Mouse (Mus musculus) lung, postnatal 0 days (tissue): ENCODE data around the gene Micu2. TPM values are rescaled to one million over a fixed set of nuclear protein-coding genes. Genes with fewer than 3 reads are reported as not detected.

Source experiments
- ATAC-seq: fragments of 200-750 bp; cut with Nextera tagmentation; 2 replicates; pipeline ENCODE4 v1.8.0; 2017; ENCODE audit warnings: moderate library complexity
- DNase-seq: peaks from one replicate; pipeline ENCODE4 v3.0.0-alpha.2; 2016; ENCODE audit warnings: low spot score
- H3K27ac ChIP-seq: fragments of 300-500 bp; sonication (generic); 2 replicates; pipeline ENCODE4 v1.5.1; 2014; ENCODE audit warnings: antibody characterized with exemption, mild to moderate bottlenecking, low read length, mixed read lengths
- H3K27me3 ChIP-seq: fragments of 300-500 bp; sonication (generic); replicated peaks from 2 replicates; pipeline ENCODE4 v1.6.1; 2014; ENCODE audit warnings: low read length, mixed read lengths; ENCODE audit not compliant: insufficient read depth
- H3K36me3 ChIP-seq: fragments of 300-500 bp; sonication (generic); 2 replicates; pipeline ENCODE4 v1.6.1; 2014; ENCODE audit warnings: low read length, mixed read lengths; ENCODE audit not compliant: insufficient read depth
- H3K4me1 ChIP-seq: fragments of 300-500 bp; sonication (generic); 2 replicates; pipeline ENCODE4 v1.6.1; 2014; ENCODE audit warnings: antibody characterized with exemption, low read depth, low read length, mixed read lengths; ENCODE audit not compliant: insufficient read depth
- H3K4me2 ChIP-seq: fragments of 300-500 bp; sonication (generic); replicated peaks from 2 replicates; pipeline ENCODE4 v1.6.1; 2014; ENCODE audit warnings: low read depth, mild to moderate bottlenecking, low read length, moderate library complexity, mixed read lengths
- H3K4me3 ChIP-seq: fragments of 300-500 bp; sonication (generic); 2 replicates; pipeline ENCODE4 v1.5.1; 2014; ENCODE audit warnings: low read depth, low read length
- H3K9ac ChIP-seq: fragments of 300-500 bp; sonication (generic); replicated peaks from 2 replicates; pipeline ENCODE4 v1.6.1; 2014; ENCODE audit warnings: low read depth, mild to moderate bottlenecking
- H3K9me3 ChIP-seq: fragments of 300-500 bp; sonication (generic); 2 replicates; pipeline ENCODE4 v1.6.1; 2016; ENCODE audit warnings: low read length, mixed read lengths
- CTCF ChIP-seq: IDR thresholded peaks from 2 replicates; pipeline ENCODE4 v1.5.1; 2016; ENCODE audit warnings: antibody characterized with exemption, mild to moderate bottlenecking
- EP300 ChIP-seq: IDR thresholded peaks from 2 replicates; pipeline ENCODE4 v1.6.1; 2016; ENCODE audit warnings: antibody characterized with exemption, mild to moderate bottlenecking, control low read depth
- WGBS: fragments of 180-500 bp; shearing (Covaris S2); extraction: QIAGEN DNeasy Blood & Tissue Kit; methylation state at CpG from one replicate; pipeline ENCODE4 v1.1.7; 2014; 5-methylcytosine and 5-hydroxymethylcytosine counted together
- polyA plus RNA-seq: library from polyadenylated mRNA; unstranded; fragments of >200 nt; fragmentation: Nextera tagmentation; extraction: Ambion mirVana; gene quantifications from 2 replicates; pipeline ENCODE4 v1.2.1, GENCODE M21; 2015

The Micu2 gene
- polyA plus RNA-seq, 1 experiment from 2014 or later, result 46.2 TPM

DNA sequence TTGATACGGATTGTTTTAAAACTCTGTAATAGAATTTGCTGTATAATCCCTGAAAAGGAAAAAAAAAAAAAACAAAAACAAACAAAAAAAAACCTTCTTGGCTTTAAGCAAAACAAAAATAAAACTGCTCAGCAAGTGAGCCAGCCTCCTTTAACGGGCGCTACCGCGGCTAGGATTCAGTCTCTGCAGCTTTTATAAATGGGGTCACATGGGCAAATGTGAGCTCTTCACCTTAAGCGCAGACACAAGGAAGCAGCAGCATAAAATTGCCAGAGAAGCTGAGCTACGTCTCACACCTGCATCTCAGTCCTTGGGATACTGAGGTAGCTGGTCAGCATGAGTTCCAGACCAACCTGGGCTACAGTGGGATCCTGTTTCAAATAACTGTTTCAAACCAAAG is 16.6 kb downstream of the Micu2 start:
- ATAC-seq, result no peak

DNA sequence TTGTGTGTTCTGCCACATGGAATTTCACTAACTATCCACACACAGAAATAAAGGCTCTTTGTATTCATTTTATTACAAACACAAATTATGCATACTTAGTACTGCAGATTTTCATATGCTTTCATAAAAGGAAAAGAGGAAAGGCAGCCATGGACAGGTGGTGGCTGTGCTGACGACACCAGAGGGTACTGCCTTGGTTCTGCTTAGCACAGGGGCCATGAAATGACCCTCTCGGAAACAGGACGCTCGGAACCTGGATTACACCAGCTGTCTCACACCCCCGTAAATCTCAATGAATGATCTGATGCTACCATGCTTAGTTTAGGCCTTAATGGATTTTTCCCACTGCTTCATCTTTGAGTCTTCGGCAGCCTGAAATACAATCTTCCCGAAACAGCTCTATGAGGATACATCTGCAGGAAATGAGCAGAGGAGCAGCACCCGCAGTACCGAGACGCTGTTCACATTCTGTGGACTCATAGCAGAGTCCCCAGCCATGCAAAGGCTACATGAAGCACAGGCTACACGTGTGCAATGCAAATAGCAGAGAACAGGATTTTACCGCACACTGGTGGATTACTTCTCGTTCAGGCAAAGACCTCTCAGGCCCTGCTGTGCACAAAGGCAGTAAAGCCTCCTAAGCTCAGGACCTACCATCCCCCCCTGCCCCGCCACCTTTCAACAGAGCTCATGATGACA is 17.2 kb downstream of the Micu2 start:
- no peak for DNase-seq
- no peak for ATAC-seq
- H3K36me3 ChIP-seq, result no peaks in the 10 kb centered on the region
- no peaks in the 10 kb centered on the region for H3K4me1 ChIP-seq
- no peak overlapping the region for H3K4me2 ChIP-seq
- H3K9me3 ChIP-seq, result no peaks in the 10 kb centered on the region
- H3K9ac ChIP-seq, result no peak overlapping the region
- TF ChIP-seq EP300, result no peak
- no peak for TF ChIP-seq CTCF
- no peak overlapping the region for H3K27ac ChIP-seq
- WGBS, result 53% methylated on average over 14 of the region's 14 CpGs
- no peak overlapping the region for H3K4me3 ChIP-seq
- H3K27me3 ChIP-seq, result no peaks in the 10 kb centered on the region

More for the DNA sequence above, 16.6 kb downstream of the Micu2 start:
- H3K36me3 ChIP-seq, result no peaks in the 10 kb centered on the region
- no peak overlapping the region for H3K27ac ChIP-seq
- H3K4me2 ChIP-seq, result no peak overlapping the region
- no peak overlapping the region for H3K4me3 ChIP-seq
- H3K4me1 ChIP-seq, result no peaks in the 10 kb centered on the region
- no peak overlapping the region for H3K9ac ChIP-seq
- no peaks in the 10 kb centered on the region for H3K9me3 ChIP-seq
- H3K27me3 ChIP-seq, result no peaks in the 10 kb centered on the region
- WGBS, result 50% methylated on average over 7 of the region's 7 CpGs
- TF ChIP-seq CTCF (no peak), EP300 (no peak)
- DNase-seq, result no peak

- ATAC-seq (no peak), DNase-seq (no peak)
- Histone ChIP-seq H3K9ac (no peak overlapping the region), H3K27ac (no peak overlapping the region), H3K4me1 (no peaks in the 10 kb centered on the region), H3K27me3 (no peaks in the 10 kb centered on the region), H3K36me3 (no peaks in the 10 kb centered on the region), H3K4me3 (no peak overlapping the region), H3K9me3 (no peaks in the 10 kb centered on the region), H3K4me2 (no peak overlapping the region)
- TF ChIP-seq EP300, result no peak
- TF ChIP-seq CTCF, result no peak
- 70% methylated on average over 8 of the region's 8 CpGs for WGBS
Observed at GRCm38 (mm10) chr14:57980776-57981175, 18.3 kb downstream of the Micu2 start.

- no peak overlapping the region for H3K9ac ChIP-seq
- no peaks in the 10 kb centered on the region for H3K36me3 ChIP-seq
- no peak overlapping the region for H3K4me3 ChIP-seq
- H3K27me3 ChIP-seq, result no peaks in the 10 kb centered on the region
- no peaks in the 10 kb centered on the region for H3K4me1 ChIP-seq
- no peak overlapping the region for H3K4me2 ChIP-seq
- DNase-seq, result peak; percentile 37
- 48% methylated on average over 3 of the region's 3 CpGs for WGBS
- H3K9me3 ChIP-seq, result no peaks in the 10 kb centered on the region
- TF ChIP-seq CTCF, result no peak
- no peak for TF ChIP-seq EP300
- no peak overlapping the region for H3K27ac ChIP-seq
- ATAC-seq, result peak; percentile 43; the same call in 1 of the 2 replicates
Observed at GRCm38 (mm10) chr14:57980179-57980578, 18.9 kb downstream of the Micu2 start.

DNA sequence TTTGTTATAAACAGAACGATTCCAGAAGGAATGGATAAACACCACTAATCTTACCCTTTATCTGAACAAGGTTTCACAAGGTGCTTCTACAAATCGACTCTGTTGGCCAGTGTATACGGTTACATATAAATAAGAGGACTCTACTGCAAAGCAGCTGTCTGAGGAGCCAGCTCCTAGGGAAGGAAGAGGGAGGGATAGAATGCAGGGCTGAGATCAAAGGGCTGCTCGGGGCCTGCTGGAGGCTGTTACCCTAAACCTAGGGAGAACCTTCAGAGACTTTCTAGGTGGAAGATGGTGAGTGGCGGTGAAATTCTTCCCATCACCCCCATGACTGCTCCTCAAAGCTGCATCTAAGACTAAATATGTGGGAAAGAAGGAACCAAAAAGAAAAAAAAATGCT is 20.9 kb downstream of the Micu2 start:
- no peak overlapping the region for H3K4me2 ChIP-seq
- H3K27ac ChIP-seq, result no peak overlapping the region
- WGBS, result 37% methylated on average over 5 of the region's 5 CpGs
- H3K9me3 ChIP-seq, result no peaks in the 10 kb centered on the region
- H3K9ac ChIP-seq, result no peak overlapping the region
- H3K36me3 ChIP-seq, result no peaks in the 10 kb centered on the region
- no peak overlapping the region for H3K4me3 ChIP-seq
- ATAC-seq, result no peak
- no peak for DNase-seq
- TF ChIP-seq CTCF, result no peak
- no peak for TF ChIP-seq EP300
- H3K27me3 ChIP-seq, result no peaks in the 10 kb centered on the region
- H3K4me1 ChIP-seq, result no peaks in the 10 kb centered on the region

DNA sequence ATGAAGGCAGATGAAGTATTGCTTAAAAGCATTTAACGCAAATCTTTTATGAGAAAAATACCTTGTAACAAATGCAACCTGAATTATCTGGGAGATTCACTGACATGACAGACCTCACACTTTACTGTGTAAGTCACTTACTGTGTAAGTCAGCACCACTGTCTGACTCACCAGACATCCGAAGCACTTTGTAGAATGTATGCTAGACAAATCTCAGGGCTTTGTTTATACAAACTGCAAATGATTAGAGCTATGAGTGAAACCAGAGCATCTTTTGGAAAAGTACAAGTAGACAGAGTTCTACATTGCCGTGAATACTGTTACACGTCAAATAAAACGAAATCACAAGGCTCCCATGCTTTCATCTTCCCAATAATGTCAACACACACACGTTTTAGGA is 23.4 kb downstream of the Micu2 start:
- no peaks in the 10 kb centered on the region for H3K36me3 ChIP-seq
- H3K27ac ChIP-seq, result no peak overlapping the region
- H3K27me3 ChIP-seq, result no peaks in the 10 kb centered on the region
- no peak for TF ChIP-seq EP300
- no peak for TF ChIP-seq CTCF
- H3K9ac ChIP-seq, result no peak overlapping the region
- no peaks in the 10 kb centered on the region for H3K4me1 ChIP-seq
- no peaks in the 10 kb centered on the region for H3K9me3 ChIP-seq
- WGBS, result 44% methylated on average over 6 of the region's 6 CpGs
- ATAC-seq (no peak), DNase-seq (no peak)
- H3K4me2 ChIP-seq, result no peak overlapping the region
- no peak overlapping the region for H3K4me3 ChIP-seq
